Mouse (Mus musculus) lung, adult 2 months (tissue): Measurements from ENCODE around the gene Hpgd.
A peak's percentile ranks its signal among the peaks of the same experiment; 100 is the strongest.

Experiments
- CTCF ChIP-seq: fragments of 200-500 bp; IDR thresholded peaks from 2 replicates; pipeline ENCODE4 v1.5.1; 2011; ENCODE audit warnings: mild to moderate bottlenecking, low read length, control low read depth; ENCODE audit not compliant: insufficient read depth
- POLR2A ChIP-seq: fragments of 200-500 bp; IDR thresholded peaks from 2 replicates; pipeline ENCODE4 v1.6.1; 2011; ENCODE audit warnings: low read depth, mild to moderate bottlenecking, control low read depth, low read length, borderline replicate concordance; ENCODE audit errors: extremely low read depth

GRCm38 (mm10) chr8:56304595-56304994 lies 10.2 kb downstream of the Hpgd start:
- TF ChIP-seq CTCF: no peak
- peak; percentile 16; the same call in 1 of the 2 replicates for TF ChIP-seq POLR2A
